ENCODE assay signal across 8 mouse cellular contexts in genomic region chr5:27790086-27790909, GRCm38 (mm10). TPM values are rescaled to one million over a fixed set of nuclear protein-coding genes. Genes with fewer than 3 reads are reported as not detected.
DNase-seq lines count a peak whose midpoint lies in the region; ATAC-seq and TF ChIP-seq lines count a peak whose summit lies in the region.

No protein-coding gene starts in this region.

- H3K9me3 ChIP-seq in heart, embryonic 10.5 days, result no peaks in the 10 kb centered on the region
- H3K9me3 ChIP-seq in limb, embryonic 11.5 days (ENCODE audit: control insufficient read depth, low read length), result no peaks in the 10 kb centered on the region
- H3K9me3 ChIP-seq in midbrain, postnatal 0 days (ENCODE audit: low read length), result no peaks in the 10 kb centered on the region

- no peak for TF ChIP-seq CTCF in midbrain, postnatal 0 days (IDR thresholded peaks at IDR 0.05)

- peak overlapping the region; percentile 97 for H3K27ac ChIP-seq in heart, embryonic 10.5 days
- peak overlapping the region; percentile 89; the same call in 1 of the 2 replicates for H3K27ac ChIP-seq in limb, embryonic 11.5 days (replicated peaks; ENCODE audit: low read depth, low read length)
- H3K27ac ChIP-seq in midbrain, postnatal 0 days (ENCODE audit: low read depth, low read length), result peak overlapping the region; percentile 93; the same call in 1 of the 2 replicates

- H3K27me3 ChIP-seq in heart, embryonic 10.5 days (ENCODE audit: insufficient read depth, poor library complexity, severe bottlenecking), result no peaks in the 10 kb centered on the region
- H3K27me3 ChIP-seq in limb, embryonic 11.5 days (ENCODE audit: control insufficient read depth, insufficient read depth, low read length), result no peaks in the 10 kb centered on the region
- H3K27me3 ChIP-seq in midbrain, postnatal 0 days (ENCODE audit: insufficient read depth, low read length), result no peaks in the 10 kb centered on the region

- peak overlapping the region; percentile 61 for H3K4me2 ChIP-seq in limb, embryonic 11.5 days (ENCODE audit: low read depth, severe bottlenecking)
- H3K4me2 ChIP-seq in midbrain, postnatal 0 days (ENCODE audit: low read depth, low read length, poor library complexity, severe bottlenecking), result peak overlapping the region; percentile 53

- H3K4me3 ChIP-seq in heart, embryonic 10.5 days, result peak overlapping the region; percentile 80
- H3K4me3 ChIP-seq in limb, embryonic 11.5 days (ENCODE audit: low read depth, low read length), result peak overlapping the region; percentile 68
- H3K4me3 ChIP-seq in midbrain, postnatal 0 days (ENCODE audit: low read depth, low read length), result peak overlapping the region; percentile 77

- H3K9ac ChIP-seq in limb, embryonic 11.5 days (ENCODE audit: low read length), result peak overlapping the region; percentile 90
- peak overlapping the region; percentile 83 for H3K9ac ChIP-seq in midbrain, postnatal 0 days (replicated peaks; ENCODE audit: low read length, poor library complexity, severe bottlenecking)

- H3K4me1 ChIP-seq in heart, embryonic 10.5 days, result peaks cover 14% of the 10 kb centered on the region
- H3K4me1 ChIP-seq in limb, embryonic 11.5 days (ENCODE audit: control insufficient read depth, insufficient read depth, low read length), result peaks cover 8% of the 10 kb centered on the region; the same call in 1 of the 2 replicates
- peaks cover 10% of the 10 kb centered on the region; the same call in 1 of the 2 replicates for H3K4me1 ChIP-seq in midbrain, postnatal 0 days (ENCODE audit: insufficient read depth, low read length)

- WGBS in heart, embryonic 10.5 days, result 34% methylated on average over 21 of the region's 21 CpGs
- 34% methylated on average over 21 of the region's 21 CpGs for WGBS in limb, embryonic 11.5 days
- 24% methylated on average over 21 of the region's 21 CpGs for WGBS in midbrain, postnatal 0 days

- peak; percentile 34 for DNase-seq in cerebellum, adult 11-12 months
- no peak for DNase-seq in cerebellum, adult 8-10 months
- peak; percentile 28 for DNase-seq in R1 (ENCODE audit: low read depth, low spot score)
- DNase-seq in heart, embryonic 10.5 days (ENCODE audit: low spot score), result peak; percentile 30
- no peak for DNase-seq in limb, embryonic 11.5 days (ENCODE audit: low spot score)
- DNase-seq in midbrain, postnatal 0 days (ENCODE audit: low spot score), result no peak
- no peak for DNase-seq in urinary bladder, adult 18-20 months (ENCODE audit: low spot score in 2 of 2)
- no peak for DNase-seq in left cerebral cortex, adult 8-10 months (ENCODE audit: low spot score in 2 of 2)

- peaks cover 38% of the 10 kb centered on the region for H3K36me3 ChIP-seq in heart, embryonic 10.5 days
- H3K36me3 ChIP-seq in limb, embryonic 11.5 days (ENCODE audit: control insufficient read depth, insufficient read depth, low read length), result peaks cover 21% of the 10 kb centered on the region
- peaks cover 18% of the 10 kb centered on the region for H3K36me3 ChIP-seq in midbrain, postnatal 0 days (ENCODE audit: insufficient read depth, low read length)

- ATAC-seq in limb, embryonic 11.5 days (ENCODE audit: insufficient number of reproducible peaks, low FRiP score, low TSS enrichment, low read depth), result no peak
- no peak for ATAC-seq in midbrain, postnatal 0 days (ENCODE audit: low FRiP score)

RNA-seq across cellular contexts. Expression of gene Paxip1, which starts 1.2 kb away (rescaled TPM):
- 36.5 and 38.0 TPM in 2 replicates for polyA plus RNA-seq in heart, embryonic 10.5 days (2016; fragmentation: Nextera tagmentation; extraction: Ambion mirVana)
- polyA plus RNA-seq in limb, embryonic 11.5 days (2014; fragmentation: Nextera tagmentation; extraction: Ambion mirVana), result 53.8 and 61.0 TPM in 2 replicates
- 43.0 and 48.8 TPM in 2 replicates for total RNA-seq in midbrain, postnatal 0 days (2014; rRNA removed)
- 21.2 and 23.1 TPM in 2 replicates for polyA plus RNA-seq in midbrain, postnatal 0 days (2015; fragmentation: Nextera tagmentation; extraction: Ambion mirVana)
- total RNA-seq in left cerebral cortex, adult 8-10 months (2022), result 10 to 100 TPM; 33.4 to 43.9 (median 38.5) TPM

RNA-seq across cellular contexts. Expression of gene Htr5a, which starts 51.7 kb away (rescaled TPM):
- not detected in 2 replicates for polyA plus RNA-seq in heart, embryonic 10.5 days (2016; fragmentation: Nextera tagmentation; extraction: Ambion mirVana)
- not detected in 2 replicates for polyA plus RNA-seq in limb, embryonic 11.5 days (2014; fragmentation: Nextera tagmentation; extraction: Ambion mirVana)
- 10.9 and 12.3 TPM in 2 replicates for total RNA-seq in midbrain, postnatal 0 days (2014; rRNA removed)
- 1.4 and 1.6 TPM in 2 replicates for polyA plus RNA-seq in midbrain, postnatal 0 days (2015; fragmentation: Nextera tagmentation; extraction: Ambion mirVana)
- total RNA-seq in left cerebral cortex, adult 8-10 months (2022), result 10 to 100 TPM; 11.2 to 12.9 (median 12.4) TPM

Comparison
In these comparisons a context has a peak if more than half of its experiments do, and no peak if none do; other contexts are left out.
1. DNase-seq: peak in cerebellum, adult 11-12 months (single experiment), R1 (single experiment) and heart, embryonic 10.5 days (single experiment); none in cerebellum, adult 8-10 months (single experiment), limb, embryonic 11.5 days (single experiment), midbrain, postnatal 0 days (single experiment), urinary bladder, adult 18-20 months (0 of 2) and left cerebral cortex, adult 8-10 months (0 of 2).
2. Peak in every context shown above with its lines, with median percentiles within 50 percentile points of each other: H3K27ac ChIP-seq and H3K4me3 ChIP-seq.